Mouse (Mus musculus): ENCODE measurements at regions not wholly inside any gene's neighbourhood (a gene's known extent, or its start where the extent isn't known, plus 50 kb on each side); places are given as distances from the start of the nearest gene placed in this dataset.

DNA sequence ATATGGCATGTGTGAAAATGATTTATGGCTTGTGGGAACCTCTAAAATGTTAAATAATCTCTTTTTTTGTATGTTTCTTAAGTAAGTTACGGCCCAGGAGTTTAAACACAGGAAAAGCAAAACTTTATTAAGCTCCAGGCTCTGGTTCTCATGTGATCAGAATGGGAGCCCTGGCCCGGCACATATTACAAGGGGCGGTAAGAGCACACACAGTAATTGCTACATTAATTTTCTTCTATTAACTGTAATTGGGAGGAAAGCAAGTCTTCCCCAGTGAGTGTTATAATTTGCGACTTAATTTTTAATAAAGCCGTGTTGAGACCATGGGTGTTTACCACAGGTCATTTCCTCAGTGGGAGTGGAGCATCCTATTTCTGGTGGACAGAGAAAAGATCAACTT lies 520.1 kb downstream of the Hs3st4 start:
- no peak for TF ChIP-seq POLR2A (IDR thresholded peaks at IDR 0.05; ENCODE audit: low read depth, low read length)
- TF ChIP-seq CTCF (IDR thresholded peaks at IDR 0.05; ENCODE audit: borderline replicate concordance, insufficient read depth, low read length) = no peak
